Mouse (Mus musculus): Measurements from ENCODE around the gene Hrasls5.

The Hrasls5 gene

GRCm38 (mm10) chr19:7611942-7612757, at the start of gene Hrasls5:
Gene Hrasls5 (plus strand): TSS chr19:7612541.
- DNase-seq (ENCODE audit: extremely low spot score, low spot score) = peak; percentile 45

DNA sequence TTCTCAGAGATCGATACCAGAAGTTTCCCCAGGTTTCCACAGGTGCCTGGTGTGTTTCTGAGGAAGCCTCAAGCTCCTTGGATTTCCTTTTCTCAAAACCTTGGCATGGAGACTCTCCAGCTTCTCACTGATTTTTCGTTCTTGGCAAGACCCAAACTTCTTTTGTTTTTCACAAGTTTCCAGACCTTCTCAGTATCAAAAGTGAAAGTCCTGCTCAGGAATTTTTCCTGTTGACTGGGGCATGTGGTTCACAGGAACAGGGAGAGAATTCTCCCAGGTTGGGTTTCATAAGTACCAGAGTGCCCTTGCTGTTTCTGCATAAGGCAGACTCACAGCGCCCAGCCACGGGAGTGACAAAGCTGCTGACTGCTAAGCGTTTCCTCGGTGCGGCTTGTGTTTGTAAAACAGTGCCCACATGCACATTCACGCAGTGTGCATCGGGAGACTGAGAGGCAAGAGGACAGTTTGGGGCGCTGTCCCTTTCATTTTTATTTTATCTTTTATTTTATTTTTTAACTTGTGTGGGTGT, 49.7 kb upstream of the Hrasls5 start:
- DNase-seq (ENCODE audit: extremely low spot score, low spot score) = no peak

DNA sequence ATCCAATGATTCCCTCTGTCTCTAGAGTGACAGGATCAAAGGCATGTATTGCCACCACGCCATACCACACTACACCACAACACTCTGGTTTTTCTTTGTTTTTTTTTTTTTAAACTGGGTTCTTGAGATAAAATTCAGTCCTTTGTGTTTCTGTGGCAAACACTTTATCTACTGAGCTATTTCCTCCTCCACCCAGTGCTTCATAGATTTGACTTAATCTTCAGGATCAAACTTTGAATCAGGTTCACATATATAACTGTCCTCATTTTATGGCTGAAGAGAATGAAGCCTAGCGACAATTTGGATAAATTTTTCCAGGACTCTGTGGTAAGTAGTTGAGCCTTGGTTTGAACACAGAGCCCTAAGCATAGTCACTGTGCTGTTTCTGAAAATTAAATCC, 48.7 kb upstream of the Hrasls5 start:
- no peak for DNase-seq (ENCODE audit: extremely low spot score, low spot score)

DNA sequence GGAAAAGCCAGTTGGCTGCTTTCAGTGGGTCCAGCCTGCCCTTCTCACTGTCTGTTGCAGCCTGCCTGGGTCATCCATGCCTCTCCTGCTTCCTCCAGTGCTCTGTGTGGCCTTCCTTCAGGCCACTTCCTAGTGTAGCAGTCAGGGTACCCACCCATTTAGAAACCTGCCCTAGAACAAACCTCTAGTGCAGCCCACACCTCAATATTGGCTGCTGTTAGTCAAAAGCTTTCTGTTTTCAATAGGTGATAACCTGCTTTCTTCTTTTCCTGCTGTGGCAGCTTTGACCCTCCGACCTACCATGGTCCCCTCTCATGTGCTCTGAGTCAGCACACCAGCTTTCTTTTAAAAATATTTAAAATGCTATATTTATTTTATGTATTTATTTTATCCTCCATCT, 47.9 kb upstream of the Hrasls5 start:
- DNase-seq (ENCODE audit: extremely low spot score, low spot score) = no peak

GRCm38 (mm10) chr19:7566826-7567225, 45.5 kb upstream of the Hrasls5 start:
- no peak for DNase-seq (ENCODE audit: extremely low spot score, low spot score)

GRCm38 (mm10) chr19:7568364-7568763, 44.0 kb upstream of the Hrasls5 start:
- no peak for DNase-seq (ENCODE audit: extremely low spot score, low spot score)

- DNase-seq (ENCODE audit: extremely low spot score, low spot score) = no peak
Measured at GRCm38 (mm10) chr19:7569650-7570049, 42.7 kb upstream of the Hrasls5 start.

- no peak for DNase-seq (ENCODE audit: extremely low spot score, low spot score)
Measured at GRCm38 (mm10) chr19:7576180-7576579, 36.2 kb upstream of the Hrasls5 start.

DNA sequence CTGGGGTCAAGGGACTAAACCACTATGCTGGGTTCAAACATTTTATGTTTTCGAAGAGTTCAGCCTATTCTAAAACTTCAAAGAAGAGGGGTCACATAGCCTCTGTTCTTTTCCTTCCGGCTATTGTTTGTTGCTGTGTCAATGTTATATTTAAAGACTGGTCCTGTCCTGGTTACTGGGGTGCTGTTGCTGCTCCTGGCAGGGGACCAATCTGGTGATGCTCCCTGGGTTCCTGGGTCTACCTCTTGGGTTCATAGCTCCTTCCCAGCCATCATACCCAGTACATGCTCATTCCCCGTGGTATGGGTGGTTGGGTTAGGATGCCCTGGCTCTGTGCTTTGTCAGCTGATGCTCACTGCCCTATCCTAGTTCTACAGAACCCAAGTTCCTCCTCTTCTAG, 34.6 kb upstream of the Hrasls5 start:
- no peak for DNase-seq (ENCODE audit: extremely low spot score, low spot score)

GRCm38 (mm10) chr19:7581042-7581441, 31.3 kb upstream of the Hrasls5 start:
- DNase-seq (ENCODE audit: extremely low spot score, low spot score) = no peak

- no peak for DNase-seq (ENCODE audit: extremely low spot score, low spot score)
Measured at GRCm38 (mm10) chr19:7583101-7583500, 29.2 kb upstream of the Hrasls5 start.

- DNase-seq (ENCODE audit: extremely low spot score, low spot score) = no peak
Measured at GRCm38 (mm10) chr19:7583599-7583998, 28.7 kb upstream of the Hrasls5 start.

GRCm38 (mm10) chr19:7585279-7585678, 27.1 kb upstream of the Hrasls5 start:
- DNase-seq (ENCODE audit: extremely low spot score, low spot score) = no peak

- DNase-seq (ENCODE audit: extremely low spot score, low spot score) = no peak
Measured at GRCm38 (mm10) chr19:7585764-7586163, 26.6 kb upstream of the Hrasls5 start.

DNA sequence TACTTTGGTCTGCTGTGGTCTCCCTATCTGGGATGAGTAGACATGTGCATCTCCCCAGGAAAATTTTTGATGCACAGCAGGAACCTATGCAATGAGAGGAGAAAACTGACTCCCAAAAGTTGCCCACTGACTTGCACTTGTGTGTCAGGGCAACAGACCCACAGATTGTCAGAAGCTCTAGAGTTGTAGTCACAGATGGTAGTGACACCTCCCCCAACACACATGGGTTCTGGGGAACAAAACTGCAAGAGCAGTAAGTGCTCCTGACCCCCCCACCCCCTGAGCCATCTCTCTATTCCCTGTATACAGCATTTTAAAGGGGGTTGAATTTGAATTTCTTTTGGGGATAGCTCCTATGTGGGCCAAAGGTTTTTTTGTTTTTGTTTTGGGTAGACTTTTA, 21.5 kb upstream of the Hrasls5 start:
- no peak for DNase-seq (ENCODE audit: extremely low spot score, low spot score)

DNA sequence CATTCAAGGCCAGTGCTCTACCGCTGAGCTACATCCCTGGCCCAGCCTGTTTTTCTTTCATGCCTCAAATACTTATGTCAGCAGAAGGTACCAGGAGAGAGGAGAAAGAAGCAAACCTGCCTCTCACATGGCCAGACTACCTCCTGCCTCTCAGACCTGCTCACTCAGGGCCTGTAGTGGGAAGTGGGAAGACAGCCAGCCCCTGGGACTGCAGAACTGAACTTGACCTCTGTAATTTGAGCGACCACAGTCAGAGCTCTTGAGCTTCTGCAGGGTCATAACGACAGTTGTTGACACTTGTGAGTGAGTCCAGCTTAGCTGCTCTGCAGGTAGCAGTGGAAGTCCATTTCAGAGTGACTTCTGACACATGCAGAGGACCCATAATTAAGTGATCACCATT, 20.3 kb upstream of the Hrasls5 start:
- DNase-seq (ENCODE audit: extremely low spot score, low spot score) = no peak

DNA sequence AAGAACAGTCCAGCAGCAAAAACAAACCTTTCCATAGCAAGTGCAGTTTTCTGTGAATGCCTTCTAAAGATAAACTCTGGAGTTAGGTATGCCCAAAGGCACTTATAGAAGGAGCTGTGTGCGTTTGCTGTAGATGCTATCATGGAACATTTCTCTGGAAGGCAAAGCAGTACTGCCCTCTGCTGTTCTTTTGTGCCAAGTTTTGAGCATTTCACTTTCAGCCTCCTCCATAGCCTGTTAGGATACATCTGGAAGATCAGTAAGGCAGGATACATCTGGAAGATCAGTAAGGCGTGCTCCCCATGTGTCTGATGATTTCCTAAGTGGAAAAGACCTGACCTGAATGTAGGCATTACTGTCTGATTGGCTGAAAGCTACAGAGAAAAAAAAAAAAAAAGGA, 16.8 kb upstream of the Hrasls5 start:
- no peak for DNase-seq (ENCODE audit: extremely low spot score, low spot score)

DNA sequence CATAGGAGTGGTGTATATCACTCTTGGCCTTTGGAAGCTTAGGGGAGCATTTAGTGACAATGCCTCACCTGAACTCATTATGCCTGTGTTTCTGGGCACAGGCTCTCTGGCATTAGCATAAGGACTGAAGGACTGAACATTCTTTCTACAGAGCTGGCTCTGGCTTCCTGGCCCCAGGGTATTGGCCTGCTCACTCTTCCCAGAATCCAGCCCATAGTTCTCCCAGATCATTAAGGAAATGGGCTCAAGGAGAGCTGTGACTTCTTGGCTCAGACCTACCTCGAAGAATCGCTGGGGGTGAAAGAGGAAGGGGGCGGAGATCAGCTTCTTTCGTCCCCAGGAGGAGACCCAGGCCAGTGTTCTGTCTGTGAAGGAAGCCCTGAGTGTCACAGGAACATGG, 13.9 kb upstream of the Hrasls5 start:
- DNase-seq (ENCODE audit: extremely low spot score, low spot score) = no peak

DNA sequence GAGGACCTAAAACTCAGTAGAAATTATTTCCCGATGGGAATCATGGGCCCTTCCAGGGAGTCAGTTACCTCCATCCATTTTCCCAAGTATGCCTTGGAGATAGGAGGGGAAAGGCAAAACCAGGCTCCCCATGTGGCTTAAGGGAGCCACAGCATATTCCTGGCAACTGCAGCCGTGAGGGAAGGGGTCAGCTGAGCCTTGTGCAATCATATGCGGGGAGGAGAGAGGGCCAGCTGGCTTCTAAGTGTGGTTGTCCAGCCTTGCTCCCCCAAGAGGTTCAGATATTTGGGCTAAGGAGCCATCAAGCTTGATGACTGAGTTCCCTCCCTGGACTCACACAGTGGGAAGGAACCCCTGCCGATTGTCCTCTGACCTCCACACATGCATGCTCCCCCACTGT, 10.8 kb upstream of the Hrasls5 start:
- no peak for DNase-seq (ENCODE audit: extremely low spot score, low spot score)

DNA sequence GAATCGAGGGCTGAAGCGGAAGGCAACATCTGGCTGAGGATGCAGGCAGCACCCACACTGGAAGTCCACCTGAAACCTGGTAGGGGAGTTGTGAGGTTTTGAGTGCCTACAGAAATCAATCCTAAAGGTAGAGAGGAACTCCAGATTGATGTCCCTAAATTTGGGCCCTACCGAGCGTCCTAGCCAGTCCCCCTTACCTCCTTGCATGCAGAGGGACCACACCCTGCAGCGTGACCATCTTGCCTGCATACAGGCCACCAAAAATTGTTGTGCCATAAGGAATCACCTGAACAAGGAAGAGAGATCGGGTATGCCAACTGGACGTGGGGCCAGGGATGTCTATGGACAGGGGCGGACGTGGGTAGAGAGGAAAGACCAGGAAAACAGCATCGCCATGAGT, 8.2 kb upstream of the Hrasls5 start:
- DNase-seq (ENCODE audit: extremely low spot score, low spot score) = no peak

DNA sequence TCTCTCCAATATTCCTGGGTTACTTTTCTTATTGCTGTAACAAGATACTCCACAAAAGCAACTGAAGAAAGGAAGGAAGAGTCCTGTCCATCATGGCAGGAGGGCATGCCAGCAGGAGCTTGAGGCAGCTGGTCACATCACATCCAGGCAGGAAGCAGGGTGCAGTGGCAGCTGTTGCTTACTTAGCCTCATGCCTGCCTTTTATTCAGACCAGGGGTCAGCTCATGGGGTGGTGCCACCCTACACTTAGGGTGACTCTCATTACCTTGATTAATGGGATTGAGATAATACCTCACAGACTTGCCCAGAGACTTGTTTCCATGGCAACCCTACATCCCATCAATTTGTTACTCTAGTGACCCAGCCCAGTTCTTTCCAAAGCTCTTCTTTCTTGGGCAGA, 7.3 kb upstream of the Hrasls5 start:
- DNase-seq (ENCODE audit: extremely low spot score, low spot score) = peak; percentile 13

DNA sequence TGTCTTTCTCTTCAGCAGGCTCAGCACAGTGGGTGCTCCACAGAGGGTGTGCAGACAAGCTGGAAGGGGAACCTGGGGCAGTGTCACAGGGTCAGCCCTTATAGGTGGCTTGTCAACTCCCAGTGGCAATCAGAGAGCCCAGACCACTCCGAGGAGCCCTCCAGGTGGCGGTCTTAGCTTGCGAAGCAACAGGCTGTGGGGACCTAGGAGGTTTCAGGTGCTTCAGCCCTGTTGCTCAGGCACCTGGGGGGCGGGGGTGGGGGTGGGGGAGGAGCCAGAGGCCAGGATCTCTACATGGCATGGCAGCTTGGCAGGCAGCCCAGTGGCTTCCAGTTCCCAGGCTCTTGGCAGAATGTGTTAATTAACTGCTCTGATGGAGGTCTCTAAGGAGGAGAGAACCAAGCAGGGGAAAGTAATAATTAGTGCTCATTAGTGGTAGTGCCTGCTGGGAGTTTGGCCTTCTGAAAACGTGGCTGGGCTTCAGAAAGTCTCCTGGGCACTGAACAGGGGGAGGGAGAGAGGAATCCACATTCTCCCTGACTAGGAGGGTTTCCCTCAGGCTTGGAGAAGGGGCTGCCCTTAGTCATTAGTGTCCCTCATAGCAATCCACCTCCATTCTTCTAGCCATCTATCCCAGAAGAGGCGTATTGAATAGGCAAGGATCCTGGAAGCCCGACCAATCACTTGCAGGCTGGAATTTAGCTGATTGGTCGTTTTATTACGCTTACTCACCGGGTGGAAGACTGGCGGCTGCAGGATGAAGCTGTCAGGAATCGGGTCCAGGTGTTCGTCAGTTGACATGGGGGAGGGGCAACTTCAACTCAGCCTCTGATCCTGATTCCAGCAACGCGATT, 6.2 kb upstream of the Hrasls5 start:
- DNase-seq (ENCODE audit: extremely low spot score, low spot score) = peak; percentile 17

All from neural tube, embryonic 10.5 days (tissue).